Mouse (Mus musculus) CD4-positive, CD25-positive, alpha-beta regulatory T cell, adult 2 months (primary cell): ENCODE measurements around the gene Pof1b.

Experiments used
- DNase-seq: peaks from one replicate; pipeline ENCODE4 v3.0.0-alpha.2; 2012; ENCODE audit warnings: low read depth, low spot score

Pof1b gene

GRCm38 (mm10) chrX:112698508-112698907, at the start of gene Pof1b:
TSS of gene Pof1b (minus strand) at chrX:112698651.
- no peak for DNase-seq

GRCm38 (mm10) chrX:112716587-112716986, 18.1 kb upstream of the Pof1b start:
- no peak for DNase-seq

GRCm38 (mm10) chrX:112694392-112694791, 4.1 kb downstream of the Pof1b start:
- no peak for DNase-seq

- no peak for DNase-seq
Observed at GRCm38 (mm10) chrX:112680605-112681004, 17.8 kb downstream of the Pof1b start.

- DNase-seq, result no peak
Observed at GRCm38 (mm10) chrX:112675525-112675924, 22.9 kb downstream of the Pof1b start.

- no peak for DNase-seq
Observed at GRCm38 (mm10) chrX:112601306-112602120, 96.9 kb downstream of the Pof1b start.

GRCm38 (mm10) chrX:112600511-112601305, 97.7 kb downstream of the Pof1b start, which contains the start of gene Zfp711:
TSS of gene Zfp711 (plus strand) at chrX:112600526.
- peak; percentile 0 for DNase-seq
